Mouse (Mus musculus): Measurements from ENCODE around the gene Myh14. TPM values are rescaled to one million over a fixed set of nuclear protein-coding genes. Genes with fewer than 3 reads are reported as not detected.
A peak's percentile ranks its signal among the peaks of the same experiment; 100 is the strongest.

Gene Myh14
- total and polyA plus RNA-seq, 2 experiments from 2014 or later = 6.9 to 8.8 TPM

DNA sequence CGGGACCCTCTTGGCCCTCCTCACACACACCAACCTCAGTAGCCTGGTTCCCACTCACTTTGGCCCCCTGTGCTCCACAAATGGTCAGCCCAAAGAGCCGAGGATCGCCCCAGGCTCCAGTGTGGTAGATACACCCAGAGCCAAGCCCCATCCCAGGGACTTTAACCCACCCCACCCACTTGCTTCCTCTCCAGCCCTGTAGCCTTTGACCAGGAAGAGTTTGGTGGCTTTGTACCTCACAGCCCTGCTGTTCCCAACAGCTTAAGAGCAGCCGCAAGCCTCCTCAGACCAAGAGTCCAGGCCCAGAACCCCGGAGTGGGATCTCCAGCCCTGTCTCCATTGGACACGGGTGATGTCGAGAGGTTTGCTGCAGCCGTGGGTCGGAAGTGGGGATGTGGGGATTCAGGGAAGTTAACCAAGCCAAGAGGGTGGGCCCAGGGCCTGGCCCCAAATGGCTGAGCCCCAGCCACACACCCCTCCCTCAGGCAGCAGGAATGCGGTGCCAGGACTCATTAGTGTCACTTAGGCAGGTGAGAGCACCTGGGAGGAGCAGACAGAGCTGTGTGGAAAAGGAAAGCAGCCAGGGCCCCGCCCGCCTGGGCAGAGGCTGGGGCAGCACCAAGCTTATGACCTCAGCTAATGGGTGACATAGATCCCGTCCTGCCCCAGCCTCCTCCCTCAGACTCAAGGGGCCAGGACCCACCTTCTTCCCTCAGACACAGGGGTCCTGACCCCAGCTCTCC is 2.5 kb downstream of the Myh14 start:
- Histone ChIP-seq H3K27ac (ENCODE audit: low read depth, low read length) (no peak overlapping the region), H3K9me3 (ENCODE audit: low read length) (no peaks in the 10 kb centered on the region), H3K4me1 (ENCODE audit: insufficient read depth, low read length) (peaks cover 7% of the 10 kb centered on the region; the same call in 1 of the 2 replicates), H3K4me3 (ENCODE audit: low read depth, low read length) (no peak overlapping the region), H3K4me2 (ENCODE audit: low read depth, low read length, poor library complexity, severe bottlenecking) (no peak overlapping the region), H3K36me3 (ENCODE audit: insufficient read depth, low read length) (no peaks in the 10 kb centered on the region), H3K27me3 (ENCODE audit: insufficient read depth, low read length) (peaks cover 9% of the 10 kb centered on the region; the same call in 1 of the 2 replicates), H3K9ac (replicated peaks; ENCODE audit: low read length, poor library complexity, severe bottlenecking) (no peak overlapping the region)
- 78% methylated on average over 12 of the region's 13 CpGs for WGBS
- ATAC-seq (ENCODE audit: low FRiP score) (no peak), DNase-seq (ENCODE audit: low spot score) (no peak)
- no peak for TF ChIP-seq CTCF (IDR thresholded peaks at IDR 0.05)

DNA sequence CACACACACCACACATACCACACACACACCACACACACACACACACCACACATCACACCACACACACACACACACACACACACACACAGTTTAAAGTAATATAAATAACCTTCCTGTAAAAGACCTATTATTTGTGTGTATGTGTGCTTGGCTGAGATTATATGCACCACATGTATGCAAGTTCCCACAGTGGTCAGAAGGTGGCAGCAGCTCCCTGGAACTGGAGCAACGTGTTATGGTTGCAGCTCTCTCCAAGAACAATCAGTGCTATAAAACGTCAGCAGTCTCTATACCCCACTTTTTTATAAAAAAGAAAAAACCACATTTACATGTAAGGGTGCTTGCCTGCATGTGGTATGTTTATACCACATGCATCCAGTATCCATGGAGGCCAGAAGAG is 4.2 kb downstream of the Myh14 start:
- WGBS = 81% methylated on average over 2 of the region's 2 CpGs
- Histone ChIP-seq H3K4me1 (ENCODE audit: insufficient read depth, low read length) (peaks cover 6% of the 10 kb centered on the region; the same call in 1 of the 2 replicates), H3K27ac (ENCODE audit: low read depth, low read length) (no peak overlapping the region), H3K27me3 (ENCODE audit: insufficient read depth, low read length) (peaks cover 9% of the 10 kb centered on the region; the same call in 1 of the 2 replicates), H3K36me3 (ENCODE audit: insufficient read depth, low read length) (no peaks in the 10 kb centered on the region), H3K9ac (replicated peaks; ENCODE audit: low read length, poor library complexity, severe bottlenecking) (no peak overlapping the region), H3K4me3 (ENCODE audit: low read depth, low read length) (no peak overlapping the region), H3K4me2 (ENCODE audit: low read depth, low read length, poor library complexity, severe bottlenecking) (no peak overlapping the region), H3K9me3 (ENCODE audit: low read length) (no peaks in the 10 kb centered on the region)
- DNase-seq (ENCODE audit: low spot score) (no peak), ATAC-seq (ENCODE audit: low FRiP score) (no peak)
- peak; percentile 46 for TF ChIP-seq CTCF (IDR thresholded peaks at IDR 0.05)

DNA sequence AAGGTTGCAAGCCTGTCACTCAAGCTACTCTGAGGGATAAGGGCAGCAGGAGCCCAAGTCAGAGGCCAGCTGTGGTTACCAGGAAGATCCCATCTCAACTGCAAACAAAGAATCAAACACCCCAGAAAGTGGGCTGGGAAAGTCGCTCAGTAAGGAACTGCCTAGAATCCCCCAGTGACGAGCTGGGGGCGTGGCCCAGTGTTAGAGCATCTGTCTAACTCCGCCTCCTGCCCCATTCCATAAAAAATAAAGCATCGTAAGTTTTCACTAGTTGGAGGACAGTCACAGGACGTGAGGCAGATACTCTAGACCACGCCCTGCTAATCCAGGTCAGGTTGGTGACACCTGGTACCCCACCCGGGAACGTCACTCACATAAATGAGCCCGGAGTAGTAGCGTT is 5.9 kb downstream of the Myh14 start:
- no peak for TF ChIP-seq CTCF (IDR thresholded peaks at IDR 0.05)
- no peaks in the 10 kb centered on the region for H3K36me3 ChIP-seq (ENCODE audit: insufficient read depth, low read length)
- H3K27me3 ChIP-seq (ENCODE audit: insufficient read depth, low read length) = peaks cover under 1% of the 10 kb centered on the region; the same call in 1 of the 2 replicates
- ATAC-seq (ENCODE audit: low FRiP score) (no peak), DNase-seq (ENCODE audit: low spot score) (no peak)
- no peak overlapping the region for H3K4me3 ChIP-seq (ENCODE audit: low read depth, low read length)
- H3K9ac ChIP-seq (replicated peaks; ENCODE audit: low read length, poor library complexity, severe bottlenecking) = no peak overlapping the region
- H3K4me2 ChIP-seq (ENCODE audit: low read depth, low read length, poor library complexity, severe bottlenecking) = no peak overlapping the region
- no peak overlapping the region for H3K27ac ChIP-seq (ENCODE audit: low read depth, low read length)
- WGBS = 44% methylated on average over 11 of the region's 11 CpGs
- no peaks in the 10 kb centered on the region for H3K4me1 ChIP-seq (ENCODE audit: insufficient read depth, low read length)
- H3K9me3 ChIP-seq (ENCODE audit: low read length) = no peaks in the 10 kb centered on the region

DNA sequence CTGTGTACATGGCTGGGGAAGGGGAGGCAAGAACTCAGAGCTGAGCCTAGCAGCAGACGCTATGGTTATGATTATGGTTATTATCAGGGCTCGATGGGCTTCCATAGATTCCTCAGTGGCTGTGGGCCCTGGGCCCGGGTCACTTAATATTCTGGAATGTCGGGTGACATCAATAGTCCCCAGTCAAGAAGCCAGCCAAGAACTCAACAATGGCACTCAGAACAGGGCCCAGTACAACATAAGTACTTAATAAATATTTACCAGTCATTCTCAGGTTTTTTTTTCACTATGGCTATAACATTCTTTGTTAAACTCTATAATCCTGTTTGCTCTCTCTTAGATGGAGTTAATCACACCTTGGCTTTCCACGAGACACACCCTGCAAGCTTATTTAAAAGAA is 7.1 kb downstream of the Myh14 start:
- H3K4me3 ChIP-seq (ENCODE audit: low read depth, low read length) = no peak overlapping the region
- no peaks in the 10 kb centered on the region for H3K36me3 ChIP-seq (ENCODE audit: insufficient read depth, low read length)
- TF ChIP-seq CTCF (IDR thresholded peaks at IDR 0.05) = no peak
- no peak for DNase-seq (ENCODE audit: low spot score)
- no peak overlapping the region for H3K4me2 ChIP-seq (ENCODE audit: low read depth, low read length, poor library complexity, severe bottlenecking)
- no peak overlapping the region for H3K9ac ChIP-seq (replicated peaks; ENCODE audit: low read length, poor library complexity, severe bottlenecking)
- no peaks in the 10 kb centered on the region for H3K4me1 ChIP-seq (ENCODE audit: insufficient read depth, low read length)
- H3K27ac ChIP-seq (ENCODE audit: low read depth, low read length) = no peak overlapping the region
- WGBS = 73% methylated on average over 5 of the region's 5 CpGs
- ATAC-seq (ENCODE audit: low FRiP score) = no peak
- H3K27me3 ChIP-seq (ENCODE audit: insufficient read depth, low read length) = no peaks in the 10 kb centered on the region
- H3K9me3 ChIP-seq (ENCODE audit: low read length) = no peaks in the 10 kb centered on the region

DNA sequence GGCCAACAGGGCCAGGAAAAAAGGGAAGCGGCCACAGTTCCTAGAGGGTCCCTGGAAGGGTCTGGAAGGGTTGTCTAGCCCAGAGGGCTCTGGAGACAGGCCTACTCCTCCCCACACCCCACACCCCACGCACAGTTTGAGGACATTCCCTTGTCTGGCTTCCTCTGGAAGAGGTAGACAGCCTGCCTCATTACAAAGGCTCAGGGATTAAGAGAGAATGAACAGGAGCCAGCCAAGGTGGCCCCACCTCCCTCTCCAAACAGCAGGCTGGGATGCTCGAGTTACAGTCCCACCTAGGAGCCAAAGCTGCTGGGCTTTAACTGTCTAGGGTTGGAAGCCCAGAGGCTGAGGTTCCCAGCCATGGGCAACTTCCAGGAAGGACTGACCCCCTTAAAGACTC is 8.1 kb downstream of the Myh14 start:
- H3K4me3 ChIP-seq (ENCODE audit: low read depth, low read length) = no peak overlapping the region
- no peak for DNase-seq (ENCODE audit: low spot score)
- TF ChIP-seq CTCF (IDR thresholded peaks at IDR 0.05) = no peak
- no peak overlapping the region for H3K27ac ChIP-seq (ENCODE audit: low read depth, low read length)
- no peaks in the 10 kb centered on the region for H3K4me1 ChIP-seq (ENCODE audit: insufficient read depth, low read length)
- ATAC-seq (ENCODE audit: low FRiP score) = no peak
- WGBS = 12% methylated on average over 3 of the region's 3 CpGs
- no peaks in the 10 kb centered on the region for H3K36me3 ChIP-seq (ENCODE audit: insufficient read depth, low read length)
- no peak overlapping the region for H3K9ac ChIP-seq (replicated peaks; ENCODE audit: low read length, poor library complexity, severe bottlenecking)
- no peaks in the 10 kb centered on the region for H3K9me3 ChIP-seq (ENCODE audit: low read length)
- H3K27me3 ChIP-seq (ENCODE audit: insufficient read depth, low read length) = no peaks in the 10 kb centered on the region
- H3K4me2 ChIP-seq (ENCODE audit: low read depth, low read length, poor library complexity, severe bottlenecking) = no peak overlapping the region

DNA sequence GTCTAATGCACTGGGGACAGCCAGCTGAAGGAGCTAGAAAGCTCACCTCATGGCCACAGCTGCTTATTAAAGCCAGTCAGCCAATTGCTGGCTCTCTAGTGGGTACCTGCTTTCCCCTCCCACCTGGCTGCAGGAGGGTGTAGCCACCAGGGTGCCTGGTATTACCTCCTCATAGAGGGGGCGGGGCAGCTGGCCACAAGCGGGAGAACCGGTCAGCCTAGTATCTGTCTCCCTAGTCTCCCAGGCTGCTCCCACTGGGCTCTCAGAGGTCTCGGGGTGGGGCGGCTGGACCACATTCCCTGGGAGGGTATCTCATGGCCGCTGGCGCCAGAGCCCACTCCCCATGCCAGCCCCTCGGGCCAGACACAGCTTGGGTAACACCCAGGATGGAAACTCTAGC is 8.5 kb downstream of the Myh14 start:
- DNase-seq (ENCODE audit: low spot score) = no peak
- H3K4me1 ChIP-seq (ENCODE audit: insufficient read depth, low read length) = no peaks in the 10 kb centered on the region
- H3K27me3 ChIP-seq (ENCODE audit: insufficient read depth, low read length) = no peaks in the 10 kb centered on the region
- no peak for TF ChIP-seq CTCF (IDR thresholded peaks at IDR 0.05)
- WGBS = 24% methylated on average over 8 of the region's 8 CpGs
- no peak overlapping the region for H3K27ac ChIP-seq (ENCODE audit: low read depth, low read length)
- H3K36me3 ChIP-seq (ENCODE audit: insufficient read depth, low read length) = no peaks in the 10 kb centered on the region
- no peaks in the 10 kb centered on the region for H3K9me3 ChIP-seq (ENCODE audit: low read length)
- no peak overlapping the region for H3K4me3 ChIP-seq (ENCODE audit: low read depth, low read length)
- ATAC-seq (ENCODE audit: low FRiP score) = no peak; the same call in 1 of the 2 replicates
- H3K4me2 ChIP-seq (ENCODE audit: low read depth, low read length, poor library complexity, severe bottlenecking) = no peak overlapping the region
- H3K9ac ChIP-seq (replicated peaks; ENCODE audit: low read length, poor library complexity, severe bottlenecking) = no peak overlapping the region
